Comparison of ENCODE assay signal across 8 mouse cellular contexts in the genomic region with DNA sequence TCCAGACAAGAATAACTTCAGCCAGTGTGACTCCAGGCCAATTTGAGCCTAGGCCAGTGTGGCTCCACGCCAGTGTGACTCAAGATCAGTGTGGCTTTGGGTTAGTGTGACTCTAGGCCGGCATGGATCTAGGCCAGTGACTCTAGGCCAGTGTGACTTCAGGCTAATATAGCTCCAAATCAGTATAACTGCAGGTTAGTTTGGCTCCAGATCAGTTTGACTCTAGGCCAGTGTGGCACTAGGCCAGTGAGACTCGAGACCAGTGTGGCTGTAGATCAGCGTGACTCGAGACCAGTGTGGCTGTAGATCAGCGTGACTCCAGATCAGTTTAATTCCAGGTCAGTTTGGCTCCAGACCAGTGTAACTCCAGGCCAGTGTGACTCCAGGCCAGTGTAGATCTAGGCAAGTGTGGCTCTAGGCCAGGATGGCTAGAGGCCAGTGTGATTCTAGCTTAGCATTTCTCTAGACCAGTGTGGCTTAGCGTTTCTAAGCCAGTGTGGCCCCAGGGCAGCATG. TPM values are rescaled to one million over a fixed set of nuclear protein-coding genes. Genes with fewer than 3 reads are reported as not detected.
DNase-seq lines count a peak whose midpoint lies in the region; ATAC-seq and TF ChIP-seq lines count a peak whose summit lies in the region.

No protein-coding gene starts in this region.

- no peak overlapping the region for H3K4me2 ChIP-seq in heart, embryonic 16.5 days (ENCODE audit: low read depth, low read length)

- ATAC-seq in heart, embryonic 16.5 days (replicated peaks; ENCODE audit: extremely low read depth, insufficient read depth, low FRiP score) = peak; percentile 38

- DNase-seq in layer of hippocampus, adult 9-11 months = peak; percentile 61
- DNase-seq in layer of hippocampus, postnatal 25 days (ENCODE audit: extremely low spot score in 1 of 2, low spot score in 1 of 2) = no peak
- peak; percentile 83 to 90 for DNase-seq in cerebellum, adult 2 months
- DNase-seq in lung, postnatal 4 days = peak; percentile 62 to 83
- DNase-seq in natural killer cell, adult 2 months (ENCODE audit: low spot score in 2 of 2) = no peak
- DNase-seq in frontal cortex, postnatal 14 days (ENCODE audit: low spot score in 2 of 2) = no peak
- no peak for DNase-seq in embryo, embryonic 10 days (ENCODE audit: low spot score)

- TF ChIP-seq CTCF in cerebellum, adult 2 months (IDR thresholded peaks at IDR 0.05; ENCODE audit: borderline replicate concordance, insufficient read depth, low read depth, low read length) = no peak

- H3K27me3 ChIP-seq in cerebellum, adult 2 months (ENCODE audit: control insufficient read depth, insufficient read depth, low read length) = no peaks in the 10 kb centered on the region
- H3K27me3 ChIP-seq in heart, embryonic 16.5 days (ENCODE audit: control insufficient read depth, insufficient read depth, low read length) = no peaks in the 10 kb centered on the region

- H3K4me3 ChIP-seq in cerebellum, adult 2 months (replicated peaks; ENCODE audit: insufficient read depth, low read depth, low read length) = no peak overlapping the region
- H3K4me3 ChIP-seq in heart, embryonic 16.5 days (ENCODE audit: low read length) = no peak overlapping the region

- H3K9ac ChIP-seq in heart, embryonic 16.5 days (ENCODE audit: low read length) = no peak overlapping the region

- TF ChIP-seq POLR2A in cerebellum, adult 2 months (IDR thresholded peaks at IDR 0.05; ENCODE audit: borderline replicate concordance, insufficient read depth, low read length) = no peak

- no peaks in the 10 kb centered on the region for H3K9me3 ChIP-seq in heart, embryonic 16.5 days (replicated peaks; ENCODE audit: control insufficient read depth, low read length)

- H3K36me3 ChIP-seq in heart, embryonic 16.5 days (ENCODE audit: control insufficient read depth, insufficient read depth) = peaks cover 72% of the 10 kb centered on the region

- H3K4me1 ChIP-seq in cerebellum, adult 2 months (ENCODE audit: control insufficient read depth, insufficient read depth, low read length) = 0 out of 2 replicates have a peak, but pooled peaks cover 4% of the 10 kb centered on the region
- no peaks in the 10 kb centered on the region for H3K4me1 ChIP-seq in heart, embryonic 16.5 days (ENCODE audit: control insufficient read depth, insufficient read depth, low read length)

- no peak overlapping the region for H3K27ac ChIP-seq in cerebellum, adult 2 months (ENCODE audit: insufficient read depth, low read length)
- H3K27ac ChIP-seq in heart, embryonic 16.5 days (ENCODE audit: low read length) = peak overlapping the region; percentile 3; the same call in 1 of the 2 replicates

- 6% methylated on average over 7 of the region's 7 CpGs for WGBS in cerebellum, adult 2 months
- 74% methylated on average over 7 of the region's 7 CpGs for WGBS in heart, embryonic 16.5 days

RNA-seq across cellular contexts. Expression of gene Ice1, which starts 47.1 kb away (rescaled TPM):
- total RNA-seq in layer of hippocampus, postnatal 25 days (2021) = 10 to 100 TPM; 55.5 to 62.6 TPM
- polyA plus RNA-seq in cerebellum, adult 2 months (2012; rRNA removed) = 82.5 and 84.8 TPM in 2 replicates
- 11.5 and 13.6 TPM in 2 replicates for polyA plus RNA-seq in heart, embryonic 16.5 days (2015; fragmentation: Nextera tagmentation; extraction: Ambion mirVana)

Comparison
In these comparisons a context has a peak if more than half of its experiments do, and no peak if none do; other contexts are left out.
1. DNase-seq: peak in layer of hippocampus, adult 9-11 months (single experiment), cerebellum, adult 2 months (2 of 2) and lung, postnatal 4 days (2 of 2); none in layer of hippocampus, postnatal 25 days (0 of 2), natural killer cell, adult 2 months (0 of 2), frontal cortex, postnatal 14 days (0 of 2) and embryo, embryonic 10 days (single experiment).